Mouse (Mus musculus): ENCODE data around the gene Fscn3.

Fscn3 gene

GRCm38 (mm10) chr6:28427096-28427839, at the start of gene Fscn3:
Gene Fscn3, plus strand, starts transcription at chr6:28427789.
- peak; percentile 18 to 34 for DNase-seq (ENCODE audit: low read depth in 2 of 2, low spot score in 2 of 2)

DNA sequence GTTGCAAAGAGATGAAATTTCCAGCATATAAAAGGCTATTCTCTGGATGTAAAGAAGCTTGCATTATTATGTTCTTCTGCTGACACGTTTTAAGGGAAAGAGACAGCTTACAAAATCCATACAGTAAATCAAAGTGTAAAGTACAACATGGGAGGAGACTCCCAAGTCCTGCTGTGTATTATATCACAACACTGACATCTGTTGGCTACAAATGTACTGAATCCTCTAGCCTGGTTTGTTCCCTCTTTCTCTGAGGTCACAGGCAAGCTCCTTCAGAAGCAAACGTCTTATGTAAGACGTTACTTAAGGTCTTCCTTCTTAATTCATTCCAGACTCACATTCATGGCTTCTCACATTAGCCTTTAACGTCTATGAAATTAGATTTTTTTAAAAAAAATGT, 45.6 kb upstream of the Fscn3 start:
- DNase-seq (ENCODE audit: low read depth in 2 of 2, low spot score in 2 of 2), result no peak

DNA sequence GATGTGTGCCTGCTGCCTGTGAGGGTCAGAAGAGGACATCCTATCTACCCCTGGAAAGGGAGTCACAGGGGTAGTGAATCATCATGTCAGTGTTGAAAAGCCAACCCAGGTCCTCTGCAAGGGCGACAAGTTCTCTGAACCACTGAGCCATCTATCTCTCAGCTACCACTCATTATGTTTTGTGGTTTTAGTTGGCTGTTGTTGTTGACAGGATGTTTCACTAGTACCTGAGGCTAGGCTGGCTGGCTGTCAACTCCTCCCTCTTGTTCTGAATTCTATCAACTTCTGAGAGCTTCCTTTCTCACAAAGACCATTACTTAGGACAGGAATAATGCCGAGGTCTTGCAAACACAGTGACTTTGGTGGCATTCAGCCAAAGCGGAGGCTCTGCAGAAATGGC, 42.4 kb upstream of the Fscn3 start:
- no peak for DNase-seq (ENCODE audit: low read depth in 2 of 2, low spot score in 2 of 2)

DNA sequence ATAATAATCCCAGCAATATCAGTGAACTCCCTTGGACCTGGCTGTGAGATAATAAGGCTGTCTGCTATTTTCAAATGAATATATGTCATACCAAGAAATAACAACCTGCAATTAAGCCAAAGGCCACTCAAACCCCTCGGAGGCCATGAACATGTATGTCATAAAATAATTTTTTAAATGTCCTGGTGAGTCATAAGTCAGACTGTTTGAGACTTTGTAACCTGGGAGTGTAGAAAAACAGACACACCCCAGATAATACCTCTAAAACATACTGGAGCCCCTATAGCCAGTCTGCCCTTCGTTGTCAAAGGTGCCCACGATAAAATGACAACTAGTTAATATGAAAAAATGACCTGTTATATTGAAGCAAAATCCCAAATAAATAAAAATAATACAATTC, 38.6 kb upstream of the Fscn3 start:
- no peak for DNase-seq (ENCODE audit: low read depth in 2 of 2, low spot score in 2 of 2)

GRCm38 (mm10) chr6:28396051-28396852, 31.3 kb upstream of the Fscn3 start:
- no peak for DNase-seq (ENCODE audit: low read depth in 2 of 2, low spot score in 2 of 2)

- DNase-seq (ENCODE audit: low read depth in 2 of 2, low spot score in 2 of 2), result no peak
Measured at GRCm38 (mm10) chr6:28396853-28397457, 30.6 kb upstream of the Fscn3 start.

DNA sequence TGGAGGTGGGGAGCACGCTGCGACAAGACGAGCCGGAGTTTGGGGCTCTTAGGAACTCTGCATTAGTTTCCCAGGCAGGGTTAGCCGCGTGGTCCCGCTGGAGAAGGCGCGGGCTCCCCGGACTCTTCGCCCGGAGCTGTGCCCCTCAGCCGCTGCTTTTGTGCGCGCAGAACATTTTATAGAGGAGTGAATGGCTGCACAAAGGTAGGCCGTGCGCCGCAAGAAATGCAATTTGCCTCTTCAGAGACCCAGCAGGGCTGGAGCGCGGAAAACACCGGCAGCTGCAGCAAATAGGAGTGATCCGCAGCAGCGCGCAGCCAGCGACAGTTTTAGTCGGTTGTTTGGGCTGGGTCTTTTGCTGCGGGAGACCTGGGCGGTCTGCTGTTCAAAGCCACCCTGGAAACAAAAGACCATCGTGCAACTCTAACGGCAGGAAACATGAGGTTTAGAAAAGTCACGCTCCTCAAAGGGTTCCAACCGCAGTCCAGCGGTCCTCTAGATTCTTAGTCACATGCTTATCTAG, 29.8 kb upstream of the Fscn3 start, which contains the start of gene Zfp800:
TSS of gene Zfp800 (minus strand) at position 325 of the 523 bp plus-strand sequence.
- DNase-seq (ENCODE audit: low read depth in 2 of 2, low spot score in 2 of 2), result peak in 1 of 2 experiments; percentile 29

DNA sequence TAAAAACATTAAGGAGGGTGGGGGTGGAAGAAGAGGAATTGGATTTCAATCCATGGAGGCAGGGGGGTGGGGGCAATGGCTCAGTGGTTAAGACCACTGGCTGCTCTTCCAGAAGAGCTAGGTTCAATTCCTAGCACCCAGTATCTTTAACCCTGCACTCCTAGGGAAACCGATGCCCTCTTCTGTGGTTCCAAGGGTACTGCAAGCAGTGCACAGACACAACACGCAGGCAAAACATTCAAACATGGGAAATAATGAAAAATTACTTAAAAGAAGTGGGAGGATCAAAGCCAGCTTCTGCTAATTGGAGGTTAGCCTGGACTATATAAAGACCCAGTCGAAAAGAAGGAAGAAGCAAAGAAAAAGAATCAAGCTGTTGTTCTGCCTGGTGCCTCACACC, 28.9 kb upstream of the Fscn3 start:
- DNase-seq (ENCODE audit: low read depth in 2 of 2, low spot score in 2 of 2), result no peak

GRCm38 (mm10) chr6:28399791-28400190, 27.8 kb upstream of the Fscn3 start:
- DNase-seq (ENCODE audit: low read depth in 2 of 2, low spot score in 2 of 2), result no peak

- peak in 1 of 2 experiments; percentile 19 for DNase-seq (ENCODE audit: low read depth in 2 of 2, low spot score in 2 of 2)
Measured at GRCm38 (mm10) chr6:28410053-28410452, 17.5 kb upstream of the Fscn3 start.

DNA sequence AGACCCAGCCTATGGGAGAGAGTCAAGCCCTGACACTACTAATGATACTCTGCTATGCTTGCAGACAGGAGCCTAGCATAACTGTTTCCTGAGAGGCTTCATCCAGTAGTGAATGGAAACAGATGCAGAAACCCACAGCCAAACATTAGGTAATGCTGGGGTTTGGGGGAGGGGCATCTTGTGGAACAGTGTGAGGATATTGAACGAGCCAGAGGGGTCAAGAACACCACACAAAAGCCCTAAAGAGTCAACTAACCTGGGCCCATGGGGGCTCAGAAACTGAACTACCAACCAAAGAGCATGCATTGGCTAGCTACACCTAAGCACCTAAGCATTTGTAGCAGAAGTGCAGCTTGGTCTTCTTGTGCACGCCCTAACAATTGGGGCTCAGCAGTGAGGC, 16.4 kb upstream of the Fscn3 start:
- DNase-seq (ENCODE audit: low read depth in 2 of 2, low spot score in 2 of 2), result no peak

DNA sequence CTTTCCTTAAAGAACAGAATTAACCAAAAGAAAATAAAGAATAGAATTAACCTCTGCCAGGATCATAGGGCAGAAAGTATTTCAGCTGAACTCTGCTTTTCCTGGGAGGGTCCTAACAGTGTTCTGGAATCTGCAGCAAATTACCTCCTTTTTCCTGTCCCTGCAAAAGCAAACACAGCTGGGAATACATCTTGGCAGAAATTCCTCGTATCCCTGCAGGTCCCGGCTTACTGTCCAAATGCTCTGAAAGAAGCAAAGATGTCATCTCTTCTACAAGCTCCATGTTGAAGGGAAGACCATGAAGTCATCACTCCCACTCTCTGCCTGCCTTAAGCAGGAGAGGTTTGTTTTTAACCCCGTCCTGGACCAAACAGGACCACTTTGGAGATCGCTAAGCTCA, 10.6 kb upstream of the Fscn3 start:
- no peak for DNase-seq (ENCODE audit: low read depth in 2 of 2, low spot score in 2 of 2)

GRCm38 (mm10) chr6:28418449-28418848, 9.1 kb upstream of the Fscn3 start:
- no peak for DNase-seq (ENCODE audit: low read depth in 2 of 2, low spot score in 2 of 2)

GRCm38 (mm10) chr6:28419673-28420072, 7.9 kb upstream of the Fscn3 start:
- DNase-seq (ENCODE audit: low read depth in 2 of 2, low spot score in 2 of 2), result no peak

GRCm38 (mm10) chr6:28420361-28420760, 7.2 kb upstream of the Fscn3 start:
- DNase-seq (ENCODE audit: low read depth in 2 of 2, low spot score in 2 of 2), result no peak

DNA sequence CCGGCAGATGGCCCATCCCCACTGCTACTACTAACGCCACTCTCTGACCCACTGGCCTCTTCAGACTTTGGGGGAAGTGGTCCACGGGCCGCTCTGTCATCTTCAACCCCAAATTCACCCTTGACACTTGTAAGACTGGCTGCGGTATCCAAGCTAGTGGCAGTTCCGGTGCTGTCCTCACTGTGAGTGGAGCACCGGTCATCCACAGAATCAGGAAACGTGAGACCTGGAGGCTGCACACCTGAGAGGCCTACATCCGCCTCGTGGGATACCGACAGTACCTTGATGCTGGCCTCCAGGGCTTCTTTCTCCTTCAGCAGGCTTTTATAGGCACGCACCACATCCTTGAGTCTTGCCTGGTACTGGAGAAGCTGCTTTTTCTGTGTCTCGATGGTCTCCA, 6.7 kb upstream of the Fscn3 start:
- DNase-seq (ENCODE audit: low read depth in 2 of 2, low spot score in 2 of 2), result no peak

GRCm38 (mm10) chr6:28421469-28422000, 6.1 kb upstream of the Fscn3 start:
- DNase-seq (ENCODE audit: low read depth in 2 of 2, low spot score in 2 of 2), result peak; percentile 96 to 98

- DNase-seq (ENCODE audit: low read depth in 2 of 2, low spot score in 2 of 2), result no peak
Measured at GRCm38 (mm10) chr6:28422651-28423290, 4.8 kb upstream of the Fscn3 start.

- peak; percentile 88 to 93 for DNase-seq (ENCODE audit: low read depth in 2 of 2, low spot score in 2 of 2)
Measured at GRCm38 (mm10) chr6:28423313-28423712, 4.3 kb upstream of the Fscn3 start, which contains the start of gene Arf5. Gene Arf5, plus strand, starts transcription at chr6:28423560.

DNA sequence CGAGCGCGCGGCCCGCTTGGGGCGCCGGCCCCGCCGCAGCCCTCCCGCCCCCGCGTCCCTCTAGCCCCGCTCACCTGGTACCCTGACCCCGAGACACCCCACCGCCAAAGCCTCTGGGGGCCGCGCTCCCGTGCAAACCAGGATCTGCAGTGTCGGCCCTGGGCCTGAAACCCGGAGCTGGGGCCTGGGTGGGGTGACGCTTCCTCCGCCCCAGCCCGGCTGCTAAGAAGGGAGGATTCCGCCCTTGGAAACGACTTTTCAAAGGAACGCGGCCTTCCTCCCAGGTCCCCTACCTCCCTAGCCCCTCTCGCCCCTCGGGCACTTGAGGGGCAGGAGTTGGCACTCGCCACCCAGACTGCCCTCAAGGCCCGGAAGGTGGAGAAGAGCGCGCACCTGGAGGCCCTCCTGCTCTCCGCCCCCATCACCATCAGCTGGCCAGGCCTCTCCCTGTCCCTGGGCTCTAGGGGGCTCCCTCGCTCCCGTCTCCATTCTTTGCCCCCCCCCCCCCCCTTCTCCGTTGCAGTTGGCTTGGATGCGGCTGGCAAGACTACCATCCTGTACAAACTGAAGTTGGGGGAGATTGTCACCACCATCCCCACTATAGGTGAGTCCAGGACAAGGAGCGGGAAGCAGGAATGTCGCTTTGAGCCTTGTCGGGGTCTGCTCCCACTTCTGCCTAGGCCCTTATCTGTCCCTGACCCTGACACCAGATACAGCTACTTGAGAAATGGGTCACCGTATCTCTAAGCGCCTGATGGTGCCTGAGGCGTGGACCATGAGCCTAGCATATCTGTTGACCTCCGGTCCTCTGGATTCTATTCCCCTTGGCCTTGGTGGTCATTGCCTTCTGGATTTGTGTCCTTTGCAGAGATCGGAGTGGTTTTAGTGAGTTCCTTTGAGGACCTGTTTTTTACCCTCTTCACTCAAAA, 3.6 kb upstream of the Fscn3 start:
- peak; percentile 24 to 47 for DNase-seq (ENCODE audit: low read depth in 2 of 2, low spot score in 2 of 2)
